Comparison of ENCODE assay signal across 26 mouse cellular contexts in the genomic region with DNA sequence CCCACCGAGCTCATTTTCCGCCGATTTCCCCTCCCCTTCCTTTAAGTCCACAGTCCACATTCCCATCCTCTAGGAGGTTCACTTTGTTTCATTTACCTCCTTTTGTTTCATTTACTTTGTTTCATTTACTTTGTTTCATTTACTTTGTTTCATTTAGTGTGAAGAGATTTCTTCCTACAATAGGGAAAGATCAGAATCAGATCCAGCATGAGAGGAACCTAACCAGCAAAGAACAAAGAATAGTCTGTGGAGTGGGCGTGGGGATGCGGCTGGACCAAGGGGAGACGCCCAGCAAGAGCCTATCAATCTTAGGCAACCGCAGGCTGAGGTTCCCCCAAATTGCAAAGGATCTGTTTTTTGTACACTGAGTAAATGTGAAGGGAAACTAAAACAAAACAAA. TPM values are rescaled to one million over a fixed set of nuclear protein-coding genes. Genes with fewer than 3 reads are reported as not detected.
DNase-seq lines count a peak whose midpoint lies in the region; ATAC-seq lines count a peak whose summit lies in the region.
"Had no signal": no experiment of that assay in that cellular context is flagged by ENCODE, and none has a peak within 500 bp of the region (broad histone marks: within the 10 kb centered on the region; RNA-seq: fewer than 3 reads in every experiment).

No protein-coding gene starts in this region.

- no peaks in the 10 kb centered on the region for H3K36me3 ChIP-seq in neural tube, embryonic 12.5 days
- no peaks in the 10 kb centered on the region for H3K36me3 ChIP-seq in neural tube, embryonic 15.5 days
- H3K36me3 ChIP-seq in hindbrain, embryonic 13.5 days, result no peaks in the 10 kb centered on the region
- no peaks in the 10 kb centered on the region for H3K36me3 ChIP-seq in hindbrain, embryonic 16.5 days (ENCODE audit: control insufficient read depth, insufficient read depth, low read length)
- H3K36me3 ChIP-seq: embryonic facial prominence, embryonic 12.5 days; embryonic facial prominence, embryonic 15.5 days; heart, embryonic 10.5 days; heart, embryonic 13.5 days had no signal

- intact Hi-C loops in heart, postnatal 25 days (cut with DNase I), result no loop called here

- H3K27me3 ChIP-seq in neural tube, embryonic 12.5 days (replicated peaks), result no peaks in the 10 kb centered on the region
- H3K27me3 ChIP-seq in neural tube, embryonic 15.5 days (replicated peaks), result no peaks in the 10 kb centered on the region
- no peaks in the 10 kb centered on the region for H3K27me3 ChIP-seq in hindbrain, embryonic 13.5 days
- no peaks in the 10 kb centered on the region for H3K27me3 ChIP-seq in hindbrain, embryonic 16.5 days (replicated peaks; ENCODE audit: control insufficient read depth, insufficient read depth, low read length)
- H3K27me3 ChIP-seq: CH12.LX; embryonic facial prominence, embryonic 12.5 days; embryonic facial prominence, embryonic 15.5 days; heart, embryonic 13.5 days had no signal

- H3K4me1 ChIP-seq in neural tube, embryonic 12.5 days, result peaks cover 17% of the 10 kb centered on the region
- H3K4me1 ChIP-seq in neural tube, embryonic 15.5 days, result peaks cover 32% of the 10 kb centered on the region
- H3K4me1 ChIP-seq in hindbrain, embryonic 13.5 days (replicated peaks), result peaks cover 51% of the 10 kb centered on the region
- H3K4me1 ChIP-seq in hindbrain, embryonic 16.5 days (ENCODE audit: control insufficient read depth, insufficient read depth, low read depth, low read length), result no peaks in the 10 kb centered on the region; the same call in 1 of the 2 replicates
- H3K4me1 ChIP-seq: embryonic facial prominence, embryonic 15.5 days had no signal

- H3K9ac ChIP-seq in neural tube, embryonic 12.5 days, result no peak overlapping the region
- no peak overlapping the region for H3K9ac ChIP-seq in neural tube, embryonic 15.5 days (replicated peaks)
- H3K9ac ChIP-seq in hindbrain, embryonic 13.5 days, result no peak overlapping the region
- H3K9ac ChIP-seq in hindbrain, embryonic 16.5 days (ENCODE audit: low read depth, low read length), result no peak overlapping the region
- H3K9ac ChIP-seq: embryonic facial prominence, embryonic 12.5 days; embryonic facial prominence, embryonic 15.5 days; heart, embryonic 13.5 days had no signal

- 26% methylated on average over 7 of the region's 7 CpGs for WGBS in neural tube, embryonic 12.5 days
- WGBS in neural tube, embryonic 15.5 days, result 32% methylated on average over 7 of the region's 7 CpGs
- WGBS in hindbrain, embryonic 13.5 days, result 21% methylated on average over 7 of the region's 7 CpGs
- WGBS in hindbrain, embryonic 16.5 days, result 32% methylated on average over 7 of the region's 7 CpGs

- no peak for ATAC-seq in neural tube, embryonic 12.5 days (ENCODE audit: low FRiP score, low read depth)
- ATAC-seq in neural tube, embryonic 15.5 days (ENCODE audit: low FRiP score), result no peak
- ATAC-seq in hindbrain, embryonic 13.5 days (ENCODE audit: low FRiP score), result no peak
- ATAC-seq in hindbrain, embryonic 16.5 days, result no peak
- ATAC-seq: forebrain, embryonic 14.5 days; inflammation-experienced regulatory T-cells, adult 6 months; intestine, embryonic 16.5 days had no signal

- no peaks in the 10 kb centered on the region for H3K9me3 ChIP-seq in neural tube, embryonic 12.5 days
- no peaks in the 10 kb centered on the region for H3K9me3 ChIP-seq in neural tube, embryonic 15.5 days (replicated peaks)
- no peaks in the 10 kb centered on the region for H3K9me3 ChIP-seq in hindbrain, embryonic 13.5 days
- H3K9me3 ChIP-seq in hindbrain, embryonic 16.5 days (ENCODE audit: control insufficient read depth, low read length), result no peaks in the 10 kb centered on the region
- H3K9me3 ChIP-seq: embryonic facial prominence, embryonic 12.5 days; embryonic facial prominence, embryonic 15.5 days; heart, embryonic 10.5 days; heart, embryonic 13.5 days had no signal

- peak overlapping the region; percentile 31; the same call in 1 of the 2 replicates for H3K4me2 ChIP-seq in neural tube, embryonic 12.5 days (replicated peaks)
- H3K4me2 ChIP-seq in neural tube, embryonic 15.5 days, result no peak overlapping the region
- peak overlapping the region; percentile 34; the same call in 1 of the 2 replicates for H3K4me2 ChIP-seq in hindbrain, embryonic 13.5 days
- peak overlapping the region; percentile 18; the same call in 1 of the 2 replicates for H3K4me2 ChIP-seq in hindbrain, embryonic 16.5 days (ENCODE audit: low read length)
- H3K4me2 ChIP-seq: embryonic facial prominence, embryonic 12.5 days; embryonic facial prominence, embryonic 15.5 days; heart, embryonic 13.5 days had no signal

- no peak overlapping the region for H3K4me3 ChIP-seq in neural tube, embryonic 12.5 days
- H3K4me3 ChIP-seq in neural tube, embryonic 15.5 days (replicated peaks), result no peak overlapping the region
- H3K4me3 ChIP-seq in hindbrain, embryonic 13.5 days, result no peak overlapping the region
- no peak overlapping the region for H3K4me3 ChIP-seq in hindbrain, embryonic 16.5 days (ENCODE audit: low read length)
- H3K4me3 ChIP-seq: embryonic facial prominence, embryonic 12.5 days; embryonic facial prominence, embryonic 15.5 days; heart, adult 2 months; heart, embryonic 10.5 days; heart, embryonic 13.5 days had no signal

- H3K27ac ChIP-seq in neural tube, embryonic 12.5 days, result no peak overlapping the region
- no peak overlapping the region for H3K27ac ChIP-seq in neural tube, embryonic 15.5 days (replicated peaks)
- H3K27ac ChIP-seq in hindbrain, embryonic 13.5 days, result no peak overlapping the region
- H3K27ac ChIP-seq in hindbrain, embryonic 16.5 days (ENCODE audit: low read depth, low read length), result no peak overlapping the region
- H3K27ac ChIP-seq: embryonic facial prominence, embryonic 12.5 days; embryonic facial prominence, embryonic 15.5 days; heart, adult 2 months; heart, embryonic 10.5 days; heart, embryonic 13.5 days had no signal

- DNase-seq in heart, adult 11 months, result peak; percentile 58
- DNase-seq in heart, postnatal 25 days (ENCODE audit: low spot score), result no peak
- DNase-seq in embryo, embryonic 10.5 days (ENCODE audit: low spot score), result no peak
- no peak for DNase-seq in spleen, postnatal 14 days (ENCODE audit: low spot score in 2 of 2)
- DNase-seq: adrenal gland, postnatal 10 days; B cell, adult 2 months; cerebellum, adult 11 months; cerebellum, adult 2 months; cerebellum, postnatal 10 days; gastrocnemius, postnatal 25 days; heart, adult 2 months; heart, postnatal 14 days; kidney, adult 18-20 months; kidney, adult 9 months had no signal

RNA-seq across cellular contexts. Expression of gene 1700025G04Rik, which starts 20.2 kb away (rescaled TPM):
- 10 to 100 TPM; 39.7 to 43.3 TPM for total RNA-seq in heart, postnatal 25 days (2021)
- polyA plus RNA-seq in neural tube, embryonic 12.5 days (2016; fragmentation: Nextera tagmentation; extraction: Ambion mirVana), result 49.9 and 50.0 TPM in 2 replicates
- 35.7 and 37.1 TPM in 2 replicates for polyA plus RNA-seq in neural tube, embryonic 15.5 days (2015; fragmentation: Nextera tagmentation; extraction: Ambion mirVana)
- 41.0 and 41.7 TPM in 2 replicates for polyA plus RNA-seq in hindbrain, embryonic 13.5 days (2015; fragmentation: Nextera tagmentation; extraction: Ambion mirVana)
- polyA plus RNA-seq in hindbrain, embryonic 16.5 days (2015; fragmentation: Nextera tagmentation; extraction: Ambion mirVana), result 24.9 TPM in 2 replicates
